Mouse (Mus musculus) kidney, postnatal 4 days (tissue): ENCODE data around the gene Prrx1.

Experiments
- DNase-seq, 2 experiments: peaks; one replicate each; pipeline ENCODE4 v3.0.0; 2021; ENCODE audit warnings: mixed read lengths in 2 of 2

Gene Prrx1

GRCm38 (mm10) chr1:163313101-163313773, at the start of gene Prrx1:
Gene Prrx1 (minus strand): TSS chr1:163313710.
- peak; percentile 17 to 40 for DNase-seq

DNA sequence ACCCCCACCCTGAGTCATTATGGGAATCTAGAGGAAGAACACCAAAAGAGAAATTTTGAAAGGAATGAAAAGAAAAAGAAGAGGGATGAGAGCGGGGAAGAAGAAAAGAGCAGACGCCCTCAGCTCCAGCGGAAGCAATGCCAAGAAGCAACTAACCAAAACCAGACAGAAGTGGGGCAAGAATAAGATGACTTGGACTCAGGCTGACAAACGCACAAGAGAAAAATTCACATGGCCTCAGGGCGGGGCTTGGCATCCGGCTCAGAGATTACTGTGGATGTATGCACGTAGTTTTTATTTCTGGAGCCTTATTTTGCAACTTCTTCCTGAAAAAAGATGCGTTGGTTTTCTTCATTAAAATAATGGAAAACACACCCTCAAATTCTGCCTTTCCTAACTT, 48.7 kb upstream of the Prrx1 start:
- DNase-seq = no peak

DNA sequence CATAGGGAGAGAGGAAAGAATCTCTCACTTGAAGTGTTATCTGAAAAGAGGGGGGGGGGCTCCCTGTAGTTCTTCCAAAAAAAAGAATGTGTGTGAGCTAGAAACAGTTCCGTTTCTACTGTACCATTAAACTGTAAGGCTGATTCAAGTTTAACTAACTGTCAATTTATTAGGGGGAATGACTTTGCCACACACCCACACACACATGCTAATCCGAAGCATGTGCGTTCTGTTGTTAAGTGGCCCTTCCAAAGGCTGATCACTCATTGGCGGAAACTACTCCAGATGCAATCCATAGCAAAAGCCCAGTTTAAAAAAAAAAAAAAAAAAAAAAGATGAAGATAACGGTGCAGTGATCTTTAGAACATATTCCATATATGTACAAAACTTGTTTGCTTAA, 47.9 kb upstream of the Prrx1 start:
- DNase-seq = no peak

DNA sequence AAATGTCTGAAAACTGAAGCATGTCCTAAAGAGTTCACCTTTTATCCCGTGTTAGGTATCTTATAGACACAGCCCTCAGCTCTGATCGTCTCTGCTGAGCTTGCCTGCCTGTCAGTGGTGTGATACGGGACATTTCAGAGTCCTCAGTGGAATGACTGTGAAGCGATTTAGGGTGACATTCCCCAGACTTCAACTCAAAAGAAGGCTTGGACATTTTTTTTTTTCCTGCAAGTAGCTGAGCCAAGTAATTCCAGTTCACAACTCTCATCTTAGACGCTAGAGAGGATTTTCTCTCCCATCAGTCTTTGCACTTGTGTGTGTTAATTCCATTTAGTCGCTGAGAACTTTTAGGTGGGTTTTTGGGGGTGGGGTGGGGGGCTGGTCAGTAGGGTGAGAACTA, 47.3 kb upstream of the Prrx1 start:
- no peak for DNase-seq

- no peak for DNase-seq
Observed at GRCm38 (mm10) chr1:163359521-163359920, 46.0 kb upstream of the Prrx1 start.

GRCm38 (mm10) chr1:163358165-163358564, 44.7 kb upstream of the Prrx1 start:
- DNase-seq = no peak

DNA sequence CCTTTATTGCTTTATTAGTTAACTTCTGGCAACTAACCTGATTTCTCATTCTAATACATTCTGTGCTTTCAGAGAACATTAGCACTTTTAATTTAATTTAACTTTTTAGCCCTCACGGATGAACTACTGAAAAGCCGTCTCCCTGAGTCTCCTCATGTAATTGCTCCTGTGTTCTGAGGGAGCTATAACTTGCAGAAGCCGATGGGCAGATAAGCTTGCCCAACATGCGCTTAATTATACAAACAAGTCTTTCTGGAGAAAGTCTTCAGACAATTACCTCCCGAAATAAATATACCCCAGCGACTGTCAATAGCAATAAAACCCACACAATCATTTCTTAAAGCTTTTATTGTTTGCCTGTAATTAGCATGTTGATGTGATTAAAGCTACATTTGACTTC, 44.2 kb upstream of the Prrx1 start:
- DNase-seq = no peak

GRCm38 (mm10) chr1:163356167-163356566, 42.7 kb upstream of the Prrx1 start:
- no peak for DNase-seq

GRCm38 (mm10) chr1:163355626-163356156, 42.2 kb upstream of the Prrx1 start:
- DNase-seq = no peak

- no peak for DNase-seq
Observed at GRCm38 (mm10) chr1:163350988-163351387, 37.5 kb upstream of the Prrx1 start.

DNA sequence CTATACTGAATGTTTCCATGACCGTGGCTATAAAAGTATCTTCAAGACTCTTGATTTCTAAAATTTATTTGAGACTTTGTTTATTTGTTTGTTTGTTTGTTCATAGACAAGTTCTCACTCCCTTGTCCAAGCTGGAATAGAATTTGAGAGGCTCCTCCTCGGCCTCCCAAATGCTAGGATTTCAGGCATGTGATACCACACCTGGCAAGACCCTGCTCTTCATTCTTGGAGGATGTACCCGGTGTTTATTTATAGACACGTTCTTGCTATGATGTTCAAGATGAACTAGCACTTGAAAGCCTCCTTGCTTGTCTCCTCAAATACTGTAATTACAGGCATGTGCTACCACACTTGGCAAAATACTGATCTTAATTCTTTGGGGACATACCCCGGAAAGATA, 32.0 kb upstream of the Prrx1 start:
- no peak for DNase-seq

- peak; percentile 16 to 20 for DNase-seq
Observed at GRCm38 (mm10) chr1:163344931-163345330, 31.4 kb upstream of the Prrx1 start.

- no peak for DNase-seq
Observed at GRCm38 (mm10) chr1:163339219-163339561, 25.7 kb upstream of the Prrx1 start.

DNA sequence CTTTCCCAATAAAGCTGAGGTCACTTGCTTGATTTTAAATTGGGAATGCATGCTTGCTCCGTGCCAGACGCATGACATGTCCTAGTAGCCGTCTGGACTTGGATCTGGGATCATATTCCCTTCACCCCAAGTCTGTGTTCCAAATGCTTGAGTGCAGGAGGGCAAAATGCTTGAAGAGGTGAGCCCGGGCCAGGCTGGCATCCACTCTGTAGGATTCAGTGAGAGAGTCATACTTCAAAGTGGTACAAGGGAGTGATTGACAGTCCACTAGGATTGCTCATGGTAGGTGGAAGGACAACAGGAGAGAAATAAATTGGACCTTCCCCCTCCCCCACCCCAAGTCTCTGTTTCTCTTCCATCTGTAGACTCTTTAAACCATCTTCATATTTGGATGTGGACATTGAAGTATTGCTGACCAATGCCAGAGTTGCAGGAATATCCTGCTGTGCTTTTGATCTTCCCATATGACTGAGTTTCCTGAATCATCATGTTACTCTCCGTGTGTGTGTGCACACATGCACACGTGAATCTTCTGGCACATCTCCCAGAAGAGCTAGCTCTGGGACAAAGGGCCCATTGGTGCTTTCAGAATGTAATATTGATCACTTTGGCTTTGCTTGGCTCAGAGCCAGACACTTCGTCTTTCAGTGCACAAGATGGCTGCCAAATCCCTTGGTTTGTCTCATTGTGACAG, 25.2 kb upstream of the Prrx1 start:
- no peak for DNase-seq

- no peak for DNase-seq
Observed at GRCm38 (mm10) chr1:163337821-163338220, 24.3 kb upstream of the Prrx1 start.

GRCm38 (mm10) chr1:163327279-163327678, 13.8 kb upstream of the Prrx1 start:
- no peak for DNase-seq

GRCm38 (mm10) chr1:163319669-163320571, 6.4 kb upstream of the Prrx1 start:
- no peak for DNase-seq

DNA sequence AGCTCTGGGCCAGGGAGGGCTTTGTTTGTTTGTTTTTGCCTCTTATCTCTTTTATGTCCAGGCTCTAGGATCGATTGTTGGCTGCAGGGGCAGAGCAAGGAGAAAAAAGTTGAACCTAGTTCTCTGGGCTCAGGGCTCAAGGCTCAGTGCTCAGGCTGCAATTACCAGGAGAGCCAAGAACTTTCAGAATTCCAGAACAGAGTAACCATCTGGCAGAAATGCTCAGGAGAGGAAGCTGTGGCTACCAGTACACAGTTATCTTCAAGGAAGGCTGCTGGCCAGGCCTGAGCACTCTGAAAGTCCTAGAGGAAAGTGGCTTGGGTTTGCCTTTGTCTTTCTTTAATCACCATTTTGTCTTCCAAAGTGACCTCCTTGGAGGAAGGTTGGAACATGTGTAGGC, 3.4 kb upstream of the Prrx1 start:
- no peak for DNase-seq

GRCm38 (mm10) chr1:163314829-163315301, 1.4 kb upstream of the Prrx1 start:
- DNase-seq = peak; percentile 21 to 42

DNA sequence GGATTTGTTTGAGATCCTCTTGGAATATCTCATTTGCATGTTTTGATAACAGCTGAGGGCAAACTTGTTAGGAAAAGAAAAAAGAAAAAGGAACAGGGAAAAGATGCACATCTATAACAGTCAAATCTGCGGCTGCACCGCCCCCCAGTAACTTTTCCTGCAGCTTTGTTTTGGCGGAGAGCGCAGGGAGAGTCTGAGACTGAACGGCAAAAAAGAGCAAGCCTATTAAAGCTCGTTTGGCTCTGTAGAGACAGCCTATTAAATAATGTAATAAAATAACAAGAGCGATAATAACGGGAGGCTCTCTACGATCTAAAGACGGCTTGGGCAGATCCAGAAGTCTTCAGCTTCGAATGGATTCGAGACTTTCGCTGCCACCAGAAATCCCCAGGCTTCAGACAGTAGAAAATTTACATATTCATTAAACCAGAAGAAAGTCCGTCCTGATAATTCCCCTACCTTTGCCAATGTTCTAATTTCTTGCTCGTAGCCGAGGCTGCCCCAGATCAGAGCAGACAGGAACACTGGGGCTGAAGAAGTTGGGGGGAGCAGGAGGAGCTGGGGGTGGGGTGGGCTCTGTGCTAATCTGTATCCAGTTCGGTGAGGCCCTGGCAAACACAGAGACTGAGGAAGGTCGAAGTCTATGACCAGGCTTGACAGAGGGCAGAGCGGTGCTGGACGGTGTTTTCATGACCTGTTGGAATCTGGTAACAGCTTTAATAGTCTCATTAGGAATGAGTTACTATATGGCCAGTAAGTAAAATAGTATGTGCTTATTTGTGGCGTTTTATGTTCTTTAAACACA, 613 bp upstream of the Prrx1 start:
- peak; percentile 37 to 49 for DNase-seq

DNA sequence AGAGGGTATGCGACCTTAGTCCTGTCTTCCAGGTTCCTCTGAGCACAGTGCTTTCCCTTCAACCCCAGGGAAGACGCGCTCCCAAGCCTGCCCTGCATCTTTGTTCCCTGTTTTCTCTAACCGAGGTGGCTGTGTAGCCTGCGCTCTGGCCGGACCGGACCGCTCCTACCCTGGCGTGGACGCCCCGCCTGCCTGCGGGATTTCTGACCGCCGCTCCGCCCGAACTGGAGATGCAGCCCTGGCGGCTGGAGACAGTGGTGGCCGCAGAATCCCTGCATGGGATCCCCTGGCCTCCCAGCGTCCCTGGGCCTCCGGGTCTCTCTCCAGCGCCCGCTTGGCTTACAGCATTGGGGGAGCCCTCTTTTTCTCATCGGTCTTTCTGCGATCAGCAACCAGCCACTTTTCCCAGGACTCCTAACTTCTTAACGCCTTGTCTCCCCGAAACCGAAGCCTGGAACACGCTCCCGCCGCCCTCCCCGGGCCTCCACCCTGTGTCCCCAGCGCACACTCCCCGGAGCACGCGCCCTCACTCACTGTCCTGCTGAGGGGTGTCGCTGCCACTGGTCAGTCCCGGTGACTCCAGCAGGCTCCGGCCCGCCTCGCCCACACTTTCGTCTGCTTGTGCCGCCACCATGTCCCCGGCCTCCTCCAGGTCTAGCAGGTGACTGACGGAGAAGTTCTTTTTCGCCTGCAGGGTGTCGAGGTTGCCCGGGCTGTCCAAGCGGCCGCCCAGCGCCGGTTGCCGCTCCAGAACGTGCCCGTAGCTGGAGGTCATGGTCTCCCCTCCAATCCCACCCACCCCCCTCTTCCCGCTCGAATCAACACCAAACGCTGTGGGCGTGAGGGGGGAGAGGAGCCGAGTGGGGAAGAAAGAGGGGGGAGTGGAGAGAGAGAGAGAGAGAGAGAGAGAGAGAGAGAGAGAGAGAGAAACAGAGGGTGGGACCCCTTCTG, 1.4 kb downstream of the Prrx1 start:
- peak; percentile 68 to 78 for DNase-seq
